In the genomic region with DNA sequence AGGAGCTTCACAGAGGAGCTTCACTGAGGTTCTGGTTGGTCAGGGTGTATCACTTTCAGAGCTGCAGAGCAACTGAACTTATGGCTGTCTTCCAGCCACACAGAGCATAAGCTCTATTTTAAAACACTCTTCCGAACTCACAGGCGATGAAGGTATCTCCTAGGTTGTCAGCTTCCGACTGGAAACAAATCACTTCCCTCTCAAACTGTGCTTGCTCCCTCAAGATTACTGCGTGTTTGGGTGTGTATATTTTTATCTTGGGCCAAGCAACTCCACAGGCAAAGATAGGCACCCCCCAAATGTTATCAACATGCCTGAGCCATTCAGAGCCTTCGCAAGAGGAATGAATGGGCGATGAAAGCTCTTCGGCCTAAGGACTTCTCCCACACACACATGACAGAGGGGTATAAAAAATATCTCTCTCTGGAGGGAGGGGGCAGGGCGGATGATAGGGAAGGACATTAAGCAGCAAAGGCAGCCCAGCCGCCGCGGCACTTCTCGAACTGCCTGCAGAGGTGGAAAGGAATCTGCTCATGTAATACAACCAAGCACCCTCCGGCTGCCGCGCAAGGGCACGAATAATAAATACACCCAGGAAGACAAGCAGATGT, we compare ENCODE assay signal across 8 mouse cellular contexts. TPM values are rescaled to one million over a fixed set of nuclear protein-coding genes. Genes with fewer than 3 reads are reported as not detected.
DNase-seq lines count a peak whose midpoint lies in the region; ATAC-seq and TF ChIP-seq lines count a peak whose summit lies in the region.

No protein-coding gene starts in this region.

- peak overlapping the region; percentile 38 for H3K4me3 ChIP-seq in C2C12 (ENCODE audit: insufficient read depth, poor library complexity, severe bottlenecking)
- peak overlapping the region; percentile 42 for H3K4me3 ChIP-seq in bone marrow, adult 2 months (replicated peaks; ENCODE audit: control insufficient read depth, low read depth, low read length)
- H3K4me3 ChIP-seq in forebrain, embryonic 12.5 days (replicated peaks), result peak overlapping the region; percentile 90
- H3K4me3 ChIP-seq in liver, postnatal 0 days (ENCODE audit: low read depth, low read length), result peak overlapping the region; percentile 75
- H3K4me3 ChIP-seq in neural tube, embryonic 12.5 days, result peak overlapping the region; percentile 92

- H3K4me2 ChIP-seq in forebrain, embryonic 12.5 days, result peak overlapping the region; percentile 81
- H3K4me2 ChIP-seq in liver, postnatal 0 days (ENCODE audit: low read depth, low read length), result peak overlapping the region; percentile 97
- H3K4me2 ChIP-seq in neural tube, embryonic 12.5 days (replicated peaks), result peak overlapping the region; percentile 82

- TF ChIP-seq POLR2A in bone marrow, adult 2 months (IDR thresholded peaks at IDR 0.05; ENCODE audit: borderline replicate concordance, control insufficient read depth, low read depth, low read length), result no peak

- intact Hi-C loops in heart, postnatal 10 days (cut with DNase I), result loop anchor here (5.0 kb wide), 1 partner anchor 198 kb away; no protein-coding TSS in a partner anchor

- TF ChIP-seq EP300 in liver, postnatal 0 days (IDR thresholded peaks at IDR 0.05; ENCODE audit: low read depth), result no peak

- DNase-seq in heart, postnatal 10 days, result peak; percentile 69 to 70
- peak; percentile 32 to 64 for DNase-seq in layer of hippocampus, adult 18-20 months (ENCODE audit: low spot score in 2 of 2)
- peak; percentile 21 for DNase-seq in liver, postnatal 0 days
- peak; percentile 31 for DNase-seq in thymus, postnatal 0 days (ENCODE audit: low spot score)

- peak overlapping the region; percentile 93 for H3K9ac ChIP-seq in forebrain, embryonic 12.5 days
- peak overlapping the region; percentile 21; the same call in 1 of the 2 replicates for H3K9ac ChIP-seq in liver, postnatal 0 days (replicated peaks)
- peak overlapping the region; percentile 94 for H3K9ac ChIP-seq in neural tube, embryonic 12.5 days

- TF ChIP-seq CTCF in C2C12 (IDR thresholded peaks at IDR 0.05; ENCODE audit: control insufficient read depth, insufficient read depth, insufficient read length), result no peak
- no peak for TF ChIP-seq CTCF in bone marrow, adult 2 months (IDR thresholded peaks at IDR 0.05; ENCODE audit: control insufficient read depth, insufficient read depth, low read length)
- no peak for TF ChIP-seq CTCF in liver, postnatal 0 days (IDR thresholded peaks at IDR 0.05; ENCODE audit: low read depth)

- H3K36me3 ChIP-seq in C2C12 (ENCODE audit: control insufficient read depth, insufficient read depth), result no peaks in the 10 kb centered on the region
- no peaks in the 10 kb centered on the region for H3K36me3 ChIP-seq in forebrain, embryonic 12.5 days (replicated peaks)
- H3K36me3 ChIP-seq in liver, postnatal 0 days (replicated peaks; ENCODE audit: insufficient read depth, low read length), result no peaks in the 10 kb centered on the region
- H3K36me3 ChIP-seq in neural tube, embryonic 12.5 days, result no peaks in the 10 kb centered on the region

- H3K79me2 ChIP-seq in C2C12 (ENCODE audit: control insufficient read depth, insufficient read depth), result no peaks in the 10 kb centered on the region

- H3K4me1 ChIP-seq in bone marrow, adult 2 months (ENCODE audit: control insufficient read depth, insufficient read depth, low read length), result no peaks in the 10 kb centered on the region
- peaks cover 52% of the 10 kb centered on the region for H3K4me1 ChIP-seq in forebrain, embryonic 12.5 days
- peaks cover 11% of the 10 kb centered on the region for H3K4me1 ChIP-seq in liver, postnatal 0 days (ENCODE audit: insufficient read depth)
- peaks cover 47% of the 10 kb centered on the region for H3K4me1 ChIP-seq in neural tube, embryonic 12.5 days

- ATAC-seq in forebrain, embryonic 12.5 days (ENCODE audit: low FRiP score), result no peak
- ATAC-seq in liver, postnatal 0 days, result no peak
- ATAC-seq in neural tube, embryonic 12.5 days (ENCODE audit: low FRiP score, low read depth), result no peak

- H3ac ChIP-seq in C2C12 (ENCODE audit: control insufficient read depth, insufficient read length, low read depth), result peak overlapping the region; percentile 33

- 4% methylated on average over 16 of the region's 16 CpGs for WGBS in bone marrow, adult 2 months
- WGBS in forebrain, embryonic 12.5 days, result 2% methylated on average over 16 of the region's 16 CpGs
- 8% methylated on average over 16 of the region's 16 CpGs for WGBS in liver, postnatal 0 days (ENCODE audit: insufficient replicate concordance)
- 4% methylated on average over 16 of the region's 16 CpGs for WGBS in neural tube, embryonic 12.5 days

- H3K27me3 ChIP-seq in C2C12 (ENCODE audit: control insufficient read depth, insufficient read depth, insufficient read length), result no peaks in the 10 kb centered on the region
- H3K27me3 ChIP-seq in forebrain, embryonic 12.5 days, result no peaks in the 10 kb centered on the region
- peaks cover 14% of the 10 kb centered on the region for H3K27me3 ChIP-seq in liver, postnatal 0 days (ENCODE audit: insufficient read depth, low read length)
- no peaks in the 10 kb centered on the region for H3K27me3 ChIP-seq in neural tube, embryonic 12.5 days (replicated peaks)

- H3K27ac ChIP-seq in bone marrow, adult 2 months (ENCODE audit: control insufficient read depth, insufficient read depth, low read depth, low read length, poor library complexity), result no peak overlapping the region
- peak overlapping the region; percentile 92 for H3K27ac ChIP-seq in forebrain, embryonic 12.5 days
- H3K27ac ChIP-seq in liver, postnatal 0 days (ENCODE audit: low read depth), result peak overlapping the region; percentile 55; the same call in 1 of the 2 replicates
- peak overlapping the region; percentile 93; the same call in 1 of the 2 replicates for H3K27ac ChIP-seq in neural tube, embryonic 12.5 days

- no peaks in the 10 kb centered on the region for H3K9me3 ChIP-seq in forebrain, embryonic 12.5 days
- H3K9me3 ChIP-seq in liver, postnatal 0 days (ENCODE audit: low read length), result no peaks in the 10 kb centered on the region
- H3K9me3 ChIP-seq in neural tube, embryonic 12.5 days, result no peaks in the 10 kb centered on the region

- no peaks in the 10 kb centered on the region for H3K79me3 ChIP-seq in C2C12 (ENCODE audit: low read depth)

TF ChIP-seq in C2C12, 6 proteins besides CTCF, POLR2A, EP300 and RAD21:
- TF ChIP-seq MYOG (IDR thresholded peaks at IDR 0.05; ENCODE audit: control insufficient read depth, extremely low read depth, insufficient read length), result no peak
- TF ChIP-seq FOSL1 (IDR thresholded peaks at IDR 0.05; ENCODE audit: insufficient read depth, low read length, poor library complexity, severe bottlenecking), result no peak
- TF ChIP-seq USF1 (IDR thresholded peaks at IDR 0.05; ENCODE audit: low read depth), result no peak
- no peak for TF ChIP-seq MYOD1 (IDR thresholded peaks at IDR 0.05; ENCODE audit: control insufficient read depth, insufficient read length, low read depth)
- no peak for TF ChIP-seq MAX (IDR thresholded peaks at IDR 0.05)
- TF ChIP-seq CEBPB (IDR thresholded peaks at IDR 0.05; ENCODE audit: low read depth), result no peak

RNA-seq across cellular contexts. Expression of a gene that starts 1.0 kb away (rescaled TPM):
- polyA plus RNA-seq in C2C12 (2012; fragmentation: generic; extraction: Trizol), result 2.1 TPM
- 0.92 and 1.8 TPM in 2 replicates for polyA plus RNA-seq in bone marrow, adult 2 months (2011; ENCODE audit: insufficient read depth, insufficient read length, low replicate concordance, missing spikeins)
- 33.3 and 36.4 TPM in 2 replicates for polyA plus RNA-seq in forebrain, embryonic 12.5 days (2016; fragmentation: Nextera tagmentation; extraction: Ambion mirVana)
- total RNA-seq in heart, postnatal 10 days (2021), result 10 to 100 TPM; 56.4 to 60.5 TPM
- total RNA-seq in layer of hippocampus, adult 18-20 months (2021), result 10 to 100 TPM; 60.3 to 70.8 TPM
- 3.0 and 4.0 TPM in 2 replicates for polyA plus RNA-seq in liver, postnatal 0 days (2015; fragmentation: Nextera tagmentation; extraction: Ambion mirVana)
- 49.9 and 50.0 TPM in 2 replicates for polyA plus RNA-seq in neural tube, embryonic 12.5 days (2016; fragmentation: Nextera tagmentation; extraction: Ambion mirVana)
- 21.3 and 26.1 TPM in 2 replicates for polyA plus RNA-seq in thymus, postnatal 0 days (2015; fragmentation: Nextera tagmentation; extraction: Ambion mirVana)

Comparison
In these comparisons a context has a peak if more than half of its experiments do, and no peak if none do; other contexts are left out.
1. H3K4me3 ChIP-seq: peak in every context shown above with its lines; median percentile 92 in neural tube, embryonic 12.5 days; 90 in forebrain, embryonic 12.5 days; 75 in liver, postnatal 0 days; 42 in bone marrow, adult 2 months; 38 in C2C12.
2. H3K9ac ChIP-seq: peak in every context shown above with its lines; median percentile 94 in neural tube, embryonic 12.5 days; 93 in forebrain, embryonic 12.5 days; 21 in liver, postnatal 0 days.